Mouse (Mus musculus) kidney, adult 8-10 months (tissue): ENCODE measurements at regions not wholly inside any gene's neighbourhood (a gene's known extent, or its start where the extent isn't known, plus 50 kb on each side); places are given as distances from the start of the nearest gene placed in this dataset.
A peak's percentile ranks its signal among the peaks of the same experiment; 100 is the strongest.

Source experiments
- DNase-seq, 2 experiments: peaks; one replicate each; pipeline ENCODE4 v3.0.0; 2022

DNA sequence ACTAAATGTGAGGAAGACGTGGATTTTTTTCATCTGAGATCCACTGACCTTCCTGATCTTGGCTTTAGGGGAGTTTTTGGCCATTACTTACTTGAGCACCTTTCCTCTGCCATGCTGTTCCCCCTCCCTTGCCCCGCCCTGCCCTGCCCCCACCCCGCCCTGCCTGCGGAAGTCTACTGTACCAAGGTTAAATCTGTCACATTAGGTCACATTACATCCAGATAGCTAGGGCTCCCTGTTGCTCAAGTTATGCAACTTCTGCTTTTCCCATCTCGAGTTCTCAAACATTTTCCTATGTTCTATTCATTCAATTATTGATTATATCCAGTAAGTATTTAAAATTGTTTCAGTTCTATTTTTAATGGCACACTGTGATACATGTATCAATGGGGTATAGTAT lies 144.7 kb upstream of the Cnot2 start:
- no peak for DNase-seq

DNA sequence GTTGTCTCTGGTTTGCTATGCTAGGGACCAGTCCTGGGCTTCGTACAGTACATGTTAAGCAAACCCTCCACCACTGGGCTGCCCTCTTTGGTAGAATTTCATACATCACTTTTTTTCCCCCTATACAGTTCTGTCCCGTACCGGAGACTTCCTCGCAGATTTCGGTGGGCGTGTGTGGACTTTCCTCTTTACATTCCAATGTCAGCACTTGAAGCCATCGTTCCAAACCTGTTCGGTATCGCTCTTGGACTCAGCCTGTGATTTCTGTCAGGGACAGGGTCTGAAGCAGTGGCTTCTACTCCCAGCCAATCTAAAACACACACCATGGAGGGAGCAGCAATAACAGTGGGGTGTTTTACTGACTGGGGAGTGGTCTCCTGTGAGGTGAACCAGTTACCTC lies 140.7 kb upstream of the Cnot2 start:
- no peak for DNase-seq

- DNase-seq: no peak
Observed at GRCm38 (mm10) chr10:116719616-116720015, 138.3 kb upstream of the Cnot2 start.

DNA sequence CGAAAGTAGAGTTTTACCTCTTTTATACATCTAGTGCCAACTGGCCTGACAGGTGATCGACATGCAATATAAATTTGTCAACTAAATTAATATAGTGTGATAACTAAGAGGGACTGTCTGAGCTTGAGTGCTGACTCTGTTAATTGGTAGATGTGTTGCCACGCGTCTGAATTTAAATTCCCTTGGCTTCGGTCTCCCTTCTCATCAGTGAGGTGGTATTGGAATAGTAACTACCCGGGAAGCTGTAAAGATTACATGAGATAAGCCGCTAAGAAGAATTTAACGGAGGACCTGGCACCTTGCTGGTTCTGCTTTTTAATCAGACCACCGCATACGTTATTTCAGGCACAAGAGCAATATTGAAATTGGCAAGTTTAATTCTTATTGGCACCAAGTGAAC lies 136.7 kb upstream of the Cnot2 start:
- no peak for DNase-seq

DNA sequence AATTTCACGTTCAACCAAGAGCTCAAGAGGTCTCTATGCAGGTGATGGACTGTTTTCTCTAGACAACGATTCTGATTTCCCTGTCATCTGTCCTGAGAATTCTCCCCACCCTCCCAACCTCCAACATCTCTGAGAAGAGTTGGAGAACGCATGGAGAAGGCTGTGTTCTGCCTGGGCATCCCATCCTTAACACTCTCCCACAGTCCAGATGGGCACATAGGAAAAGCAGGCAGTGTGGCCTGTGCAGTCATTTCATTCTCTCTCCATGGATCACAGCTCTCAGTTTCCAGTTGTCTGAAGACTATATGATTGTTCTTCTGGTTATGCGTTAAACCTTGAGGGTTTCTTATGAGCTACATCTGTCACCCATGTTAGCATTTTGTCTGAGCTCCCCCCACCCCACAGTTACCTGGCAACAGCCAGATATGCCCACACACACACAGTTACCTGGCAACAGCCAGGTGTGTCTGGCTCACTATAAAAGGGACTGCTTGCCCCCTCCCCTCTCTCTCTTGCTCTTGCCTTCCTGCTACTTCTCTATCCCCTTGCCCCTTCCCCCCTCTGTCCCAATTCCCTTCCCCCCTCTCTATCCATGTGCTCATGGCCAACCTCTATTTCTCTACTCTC lies 135.8 kb upstream of the Cnot2 start:
- no peak for DNase-seq

DNA sequence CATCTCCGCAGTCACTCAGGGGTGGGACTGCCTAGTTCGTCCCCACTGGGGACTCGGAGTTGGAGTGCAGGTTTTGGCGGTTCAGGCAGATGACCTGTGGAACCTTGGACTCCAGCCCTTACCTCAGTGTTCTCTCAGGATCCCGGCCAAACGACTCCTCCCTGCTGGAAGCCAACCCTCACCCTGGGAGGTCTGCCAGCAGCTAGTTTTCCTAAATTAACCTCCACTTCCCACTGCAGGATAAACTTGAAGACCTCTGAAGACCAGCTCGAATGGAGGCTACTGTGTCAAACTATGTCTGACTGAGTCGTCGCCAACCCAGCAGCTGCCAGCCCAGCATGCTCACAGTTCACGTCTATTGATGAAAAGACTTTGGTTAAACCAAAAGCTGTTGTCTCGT lies 132.1 kb upstream of the Cnot2 start:
- peak; percentile 78 to 86 for DNase-seq

DNA sequence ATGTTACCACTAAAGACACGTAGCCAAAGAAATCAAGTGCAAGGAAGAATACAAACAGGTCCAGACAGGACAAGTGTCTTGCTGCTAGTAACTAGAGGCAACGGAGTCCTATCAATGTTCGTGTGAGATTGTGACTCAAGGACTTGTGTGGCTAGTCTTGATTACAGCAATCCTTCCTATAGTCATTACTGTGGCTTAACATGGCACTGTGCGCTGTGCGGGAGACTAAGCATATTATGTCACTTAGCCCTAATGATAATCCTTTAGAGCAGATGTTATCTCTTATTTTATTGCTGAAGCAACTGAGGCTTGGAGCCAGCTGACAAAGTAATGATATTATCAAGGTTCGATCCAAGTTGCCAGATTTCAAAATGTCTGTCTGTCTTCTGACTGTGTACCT lies 125.7 kb upstream of the Cnot2 start:
- no peak for DNase-seq

DNA sequence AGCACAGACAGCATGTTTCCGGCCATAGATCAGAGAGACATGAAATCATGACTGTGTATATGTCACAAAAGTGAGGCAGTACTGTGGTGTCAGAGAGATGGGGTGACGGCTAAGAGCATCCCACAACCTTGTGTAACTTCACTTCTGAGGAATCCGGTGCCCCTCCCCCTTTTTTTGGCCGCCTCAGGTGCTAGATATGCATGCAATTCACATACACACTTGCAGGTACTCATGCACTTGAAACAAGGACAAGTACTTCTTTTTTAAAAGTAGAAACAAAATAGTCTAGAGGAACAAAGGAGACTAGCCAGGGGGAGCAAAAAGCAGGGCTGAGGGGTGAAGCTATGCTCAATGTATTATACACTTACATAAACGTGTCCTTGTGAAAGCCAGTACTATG lies 120.0 kb upstream of the Cnot2 start:
- DNase-seq: no peak

DNA sequence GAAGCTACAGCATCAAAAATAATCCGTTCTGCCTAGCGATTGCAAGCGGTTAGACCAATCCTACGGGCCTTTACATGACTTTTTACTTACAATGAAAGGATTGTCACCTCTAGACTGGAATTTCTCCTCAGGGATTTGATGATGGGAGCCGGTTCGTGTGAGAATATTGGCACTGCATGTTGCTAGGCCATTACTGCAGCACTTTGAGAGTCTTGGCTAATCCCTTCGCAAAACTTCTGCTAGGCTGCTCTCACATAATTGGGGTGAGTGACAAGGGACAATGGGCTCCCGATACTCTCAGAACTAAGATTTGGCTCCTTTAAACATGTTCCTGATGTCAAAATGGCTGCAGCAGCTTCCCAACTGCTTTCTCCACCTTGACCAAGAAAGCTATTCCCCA lies 118.4 kb upstream of the Cnot2 start:
- no peak for DNase-seq

DNA sequence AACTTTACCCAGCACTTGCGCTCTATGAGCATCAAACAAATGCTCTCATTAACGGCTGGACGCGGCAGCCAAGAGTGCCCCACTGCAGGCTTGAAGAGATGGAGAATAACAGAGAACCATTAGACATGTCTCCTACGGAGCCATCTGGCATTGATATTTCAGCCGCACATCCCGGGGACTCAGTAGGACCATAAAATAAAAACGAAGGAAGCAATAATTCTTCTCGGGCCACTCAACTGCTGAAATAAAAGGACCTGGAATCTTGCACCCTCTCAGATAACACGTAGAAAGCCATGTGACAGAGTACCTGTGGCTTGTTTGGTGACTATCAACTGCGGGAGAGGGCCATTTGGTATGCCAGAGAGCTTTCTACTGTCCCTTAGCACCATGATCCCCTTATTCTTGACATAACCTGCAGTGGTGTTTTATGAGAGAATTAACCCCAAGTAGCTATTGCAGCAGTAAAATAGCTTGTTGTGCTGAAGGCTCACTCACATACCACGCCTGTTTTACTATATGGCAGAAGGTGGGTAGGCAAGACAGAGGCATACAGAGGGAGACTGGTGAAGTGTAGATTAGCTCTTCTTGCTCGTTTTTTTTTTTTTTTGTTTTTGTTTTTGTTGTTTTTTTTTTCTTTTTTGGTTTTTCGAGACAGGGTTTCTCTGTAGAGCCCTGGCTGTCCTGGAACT lies 116.5 kb upstream of the Cnot2 start:
- no peak for DNase-seq

GRCm38 (mm10) chr10:116693816-116694215 lies 112.5 kb upstream of the Cnot2 start:
- DNase-seq: no peak

DNA sequence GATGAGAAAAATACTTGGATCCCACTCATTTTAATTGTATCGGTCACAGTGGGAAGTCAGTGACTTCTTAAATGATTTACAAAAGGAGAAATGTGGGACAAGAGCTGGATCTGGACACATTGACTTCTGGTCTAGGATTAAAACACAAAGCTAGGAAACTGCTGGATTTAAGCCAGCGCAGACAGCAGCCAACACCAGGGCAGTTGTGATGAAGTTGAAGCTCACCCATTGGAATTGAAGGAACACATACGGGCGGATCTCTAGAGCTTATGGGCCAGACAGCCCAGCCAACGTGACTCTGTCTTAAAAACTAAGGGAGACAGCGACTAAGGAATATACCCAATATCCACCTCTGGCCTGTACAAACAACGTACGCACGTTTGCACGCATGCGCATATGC lies 105.4 kb upstream of the Cnot2 start:
- DNase-seq: peak; percentile 18 to 32

GRCm38 (mm10) chr10:116683374-116683773 lies 102.1 kb upstream of the Cnot2 start:
- DNase-seq: no peak

DNA sequence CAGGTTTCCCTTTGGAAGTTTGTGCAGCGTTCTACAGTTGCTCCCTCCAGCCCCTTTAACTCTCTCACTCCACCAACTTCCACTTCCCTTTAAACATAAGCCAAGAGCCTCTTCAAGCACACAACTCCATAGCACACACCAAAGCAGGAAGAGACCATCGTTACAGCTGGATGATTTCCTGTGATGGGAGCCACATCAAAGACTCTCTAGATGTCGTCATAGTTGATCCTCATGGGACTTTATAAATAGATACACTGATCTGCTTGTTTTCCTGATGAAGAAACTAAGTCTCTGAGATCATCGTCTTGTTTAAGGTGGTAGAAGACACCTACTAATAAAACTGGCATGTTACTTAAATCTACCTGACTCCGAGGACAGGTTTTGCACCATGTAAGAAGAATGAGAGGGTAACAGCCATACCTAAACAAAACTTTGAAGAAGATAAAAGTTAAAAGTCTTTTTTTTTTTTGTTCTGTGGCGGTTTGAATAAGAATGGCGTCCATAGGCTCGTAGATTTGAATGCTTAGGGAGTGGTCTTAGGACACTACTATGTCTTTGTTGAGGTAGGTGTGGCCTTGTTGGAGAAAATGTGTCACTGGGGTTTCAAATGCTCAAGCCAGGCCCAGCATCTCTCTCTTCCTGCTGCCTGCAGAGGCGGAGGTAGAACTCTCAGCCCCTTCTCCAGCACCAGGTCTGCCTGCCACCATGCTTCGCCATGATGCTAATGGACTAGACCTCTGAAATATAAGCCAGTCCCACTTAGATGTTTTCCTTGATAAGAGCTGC lies 97.8 kb upstream of the Cnot2 start:
- DNase-seq: no peak

DNA sequence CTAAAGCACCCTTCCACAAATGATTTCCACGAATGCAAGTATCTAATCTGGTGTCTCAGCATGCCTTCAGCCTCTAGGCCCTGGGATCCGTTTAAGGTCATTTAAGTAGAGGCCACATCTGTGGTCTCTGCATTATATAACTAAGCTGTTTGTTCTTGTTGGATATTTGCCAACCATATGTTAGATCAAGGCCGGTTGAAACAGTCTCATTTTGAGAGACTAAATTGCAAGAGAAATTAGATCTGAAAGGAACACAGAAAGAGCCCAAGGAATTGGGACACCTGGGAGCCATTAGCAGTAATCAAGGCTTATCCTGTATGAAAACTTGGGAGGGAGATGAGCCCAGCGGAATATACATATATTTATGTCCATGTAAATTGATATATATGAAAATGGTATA lies 96.6 kb upstream of the Cnot2 start:
- no peak for DNase-seq

DNA sequence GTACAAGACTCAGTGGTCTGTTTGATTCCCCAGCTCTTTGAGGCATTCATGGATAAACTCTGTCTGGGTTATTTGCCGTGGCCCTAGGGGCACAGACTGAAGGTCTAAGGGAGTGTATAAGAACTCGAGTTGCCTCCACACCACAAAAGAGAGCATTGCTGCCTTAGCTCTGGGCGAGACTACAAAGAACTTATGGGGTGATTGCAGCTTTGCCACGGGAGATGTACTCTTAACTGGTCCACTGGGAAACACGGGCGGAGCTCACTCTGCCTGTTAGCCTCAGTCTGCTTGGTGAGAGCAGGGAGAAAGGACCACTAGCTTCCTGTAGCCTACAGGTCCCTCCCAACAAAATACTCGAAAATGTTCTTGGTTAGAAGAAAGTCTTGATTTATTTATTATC lies 93.9 kb upstream of the Cnot2 start:
- no peak for DNase-seq

GRCm38 (mm10) chr10:116674348-116674747 lies 93.0 kb upstream of the Cnot2 start:
- no peak for DNase-seq

- no peak for DNase-seq
Observed at GRCm38 (mm10) chr10:116658162-116658962, 77.1 kb upstream of the Cnot2 start.

GRCm38 (mm10) chr10:116655891-116656290 lies 74.6 kb upstream of the Cnot2 start:
- no peak for DNase-seq

GRCm38 (mm10) chr10:116655018-116655807 lies 73.9 kb upstream of the Cnot2 start:
- no peak for DNase-seq

- DNase-seq: no peak
Observed at GRCm38 (mm10) chr10:116654091-116654490, 72.8 kb upstream of the Cnot2 start.

DNA sequence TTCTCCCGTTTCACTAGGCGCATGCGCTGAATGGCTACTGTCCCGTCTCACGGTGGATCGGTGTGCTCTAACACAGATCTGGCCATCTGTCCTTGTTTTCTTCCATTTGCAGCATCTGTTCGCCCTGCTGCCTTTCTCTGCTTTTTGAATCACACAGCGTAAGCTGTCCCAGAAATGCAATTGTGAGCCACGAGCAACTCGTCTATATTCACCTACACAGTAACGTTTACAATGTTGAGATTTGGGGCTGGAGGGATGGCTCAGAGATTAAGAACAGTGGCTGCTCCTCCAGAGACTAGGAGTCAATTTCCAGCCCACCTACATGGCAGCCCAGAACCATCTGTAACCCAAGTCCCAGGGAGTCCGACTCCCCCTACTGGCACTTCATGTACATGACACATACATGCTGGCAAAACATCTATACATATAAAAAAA lies 72.2 kb upstream of the Cnot2 start:
- DNase-seq: no peak
